Mouse (Mus musculus) neural tube, embryonic 11.5 days (tissue): ENCODE data around the gene Hsf2. TPM values are rescaled to one million over a fixed set of nuclear protein-coding genes. Genes with fewer than 3 reads are reported as not detected.

Source experiments
- ATAC-seq: fragments of 200-750 bp; cut with Nextera tagmentation; 2 replicates; pipeline ENCODE4 v1.8.0; 2017; ENCODE audit warnings: moderate number of reproducible peaks, mild to moderate bottlenecking, moderate TSS enrichment, moderate library complexity; ENCODE audit not compliant: insufficient read depth, low FRiP score, low TSS enrichment
- DNase-seq: peaks from one replicate; pipeline ENCODE4 v3.0.0-alpha.2; 2015; ENCODE audit warnings: low spot score
- H3K27ac ChIP-seq: fragments of 300-500 bp; sonication (generic); 2 replicates; pipeline ENCODE4 v1.5.1; 2014; ENCODE audit warnings: low read depth, mild to moderate bottlenecking, low read length
- H3K27me3 ChIP-seq: fragments of 300-500 bp; sonication (generic); 2 replicates; pipeline ENCODE4 v1.6.1; 2014; ENCODE audit warnings: mild to moderate bottlenecking, low read length, mixed read lengths; ENCODE audit not compliant: control insufficient read depth, insufficient read depth
- H3K36me3 ChIP-seq: fragments of 300-500 bp; sonication (generic); 2 replicates; pipeline ENCODE4 v1.6.1; 2014; ENCODE audit warnings: mild to moderate bottlenecking, low read length, moderate library complexity, mixed read lengths; ENCODE audit not compliant: control insufficient read depth, insufficient read depth
- H3K4me1 ChIP-seq: fragments of 300-500 bp; sonication (generic); 2 replicates; pipeline ENCODE4 v1.6.1; 2014; ENCODE audit warnings: low read length, mixed read lengths; ENCODE audit not compliant: control insufficient read depth, insufficient read depth
- H3K4me2 ChIP-seq: fragments of 300-500 bp; sonication (generic); 2 replicates; pipeline ENCODE4 v1.6.1; 2014; ENCODE audit warnings: low read depth, mild to moderate bottlenecking, moderate library complexity
- H3K4me3 ChIP-seq: fragments of 300-500 bp; sonication (generic); 2 replicates; pipeline ENCODE4 v1.5.1; 2014; ENCODE audit warnings: low read depth, low read length
- H3K9ac ChIP-seq: fragments of 300-500 bp; sonication (generic); 2 replicates; pipeline ENCODE4 v1.6.1; 2014; ENCODE audit warnings: mild to moderate bottlenecking, low read length
- H3K9me3 ChIP-seq: fragments of 300-500 bp; sonication (generic); 2 replicates; pipeline ENCODE4 v1.6.1; 2016; ENCODE audit warnings: low read length; ENCODE audit not compliant: control insufficient read depth
- WGBS: fragments of 180-500 bp; shearing (Covaris S2); extraction: QIAGEN DNeasy Blood & Tissue Kit; methylation state at CpG from one replicate; pipeline ENCODE4 v1.1.7; 2014; 5-methylcytosine and 5-hydroxymethylcytosine counted together
- polyA plus RNA-seq: library from polyadenylated mRNA; unstranded; fragments of >200 nt; fragmentation: Nextera tagmentation; extraction: Ambion mirVana; gene quantifications from 2 replicates; pipeline ENCODE4 v1.2.1, GENCODE M21; 2014

Gene Hsf2
- polyA plus RNA-seq, 1 experiment from 2014 or later = 60.2 TPM

GRCm38 (mm10) chr10:57477121-57477843 lies 8.9 kb upstream of the Hsf2 start:
- WGBS = 73% methylated on average over 9 of the region's 9 CpGs
- no peak for DNase-seq
- Histone ChIP-seq H3K27ac (no peak overlapping the region), H3K4me3 (no peak overlapping the region), H3K9me3 (no peaks in the 10 kb centered on the region), H3K9ac (no peak overlapping the region), H3K4me2 (no peak overlapping the region), H3K27me3 (no peaks in the 10 kb centered on the region), H3K4me1 (no peaks in the 10 kb centered on the region), H3K36me3 (no peaks in the 10 kb centered on the region)
- ATAC-seq = no peak

- no peak overlapping the region for H3K27ac ChIP-seq
- WGBS = 40% methylated on average over 5 of the region's 5 CpGs
- H3K36me3 ChIP-seq = no peaks in the 10 kb centered on the region
- H3K9ac ChIP-seq = no peak overlapping the region
- H3K27me3 ChIP-seq = no peaks in the 10 kb centered on the region
- no peaks in the 10 kb centered on the region for H3K4me1 ChIP-seq
- DNase-seq (no peak), ATAC-seq (no peak)
- no peak overlapping the region for H3K4me2 ChIP-seq
- no peak overlapping the region for H3K4me3 ChIP-seq
- no peaks in the 10 kb centered on the region for H3K9me3 ChIP-seq
Measured at GRCm38 (mm10) chr10:57481717-57482116, 4.5 kb upstream of the Hsf2 start.

- H3K4me2 ChIP-seq = no peak overlapping the region
- H3K27ac ChIP-seq = no peak overlapping the region
- H3K9me3 ChIP-seq = no peaks in the 10 kb centered on the region
- H3K4me3 ChIP-seq = no peak overlapping the region
- H3K27me3 ChIP-seq = no peaks in the 10 kb centered on the region
- H3K4me1 ChIP-seq = peaks cover 5% of the 10 kb centered on the region; the same call in 1 of the 2 replicates
- DNase-seq (no peak), ATAC-seq (no peak)
- H3K36me3 ChIP-seq = no peaks in the 10 kb centered on the region
- no peak overlapping the region for H3K9ac ChIP-seq
- 93% methylated on average over 3 of the region's 3 CpGs for WGBS
Measured at GRCm38 (mm10) chr10:57484741-57485140, 1.4 kb upstream of the Hsf2 start.

GRCm38 (mm10) chr10:57486542-57487071 lies 422 bp downstream of the Hsf2 start:
- Histone ChIP-seq H3K4me1 (peaks cover 5% of the 10 kb centered on the region; the same call in 1 of the 2 replicates), H3K9ac (peak overlapping the region; percentile 99), H3K36me3 (no peaks in the 10 kb centered on the region), H3K4me2 (peak overlapping the region; percentile 50), H3K9me3 (no peaks in the 10 kb centered on the region), H3K27me3 (no peaks in the 10 kb centered on the region), H3K27ac (peak overlapping the region; percentile 98), H3K4me3 (peak overlapping the region; percentile 92)
- peak; percentile 70 for ATAC-seq
- DNase-seq = no peak
- under 1% methylated on average over 65 of the region's 65 CpGs for WGBS

GRCm38 (mm10) chr10:57487201-57487600 lies 1.0 kb downstream of the Hsf2 start:
- DNase-seq (peak; percentile 66), ATAC-seq (peak; percentile 54)
- Histone ChIP-seq H3K4me3 (peak overlapping the region; percentile 92), H3K9me3 (no peaks in the 10 kb centered on the region), H3K4me1 (peaks cover 5% of the 10 kb centered on the region; the same call in 1 of the 2 replicates), H3K27me3 (no peaks in the 10 kb centered on the region), H3K36me3 (no peaks in the 10 kb centered on the region), H3K9ac (peak overlapping the region; percentile 99), H3K4me2 (peak overlapping the region; percentile 50), H3K27ac (peak overlapping the region; percentile 98)
- 3% methylated on average over 8 of the region's 8 CpGs for WGBS

- Histone ChIP-seq H3K9ac (no peak overlapping the region), H3K4me2 (peak overlapping the region; percentile 50), H3K27me3 (no peaks in the 10 kb centered on the region), H3K27ac (no peak overlapping the region), H3K4me1 (peaks cover 5% of the 10 kb centered on the region; the same call in 1 of the 2 replicates), H3K36me3 (no peaks in the 10 kb centered on the region), H3K9me3 (no peaks in the 10 kb centered on the region), H3K4me3 (no peak overlapping the region)
- ATAC-seq (no peak), DNase-seq (no peak)
Measured at GRCm38 (mm10) chr10:57488591-57488990, 2.4 kb downstream of the Hsf2 start.

GRCm38 (mm10) chr10:57492050-57492449 lies 5.9 kb downstream of the Hsf2 start:
- Histone ChIP-seq H3K4me1 (peaks cover 5% of the 10 kb centered on the region; the same call in 1 of the 2 replicates), H3K27ac (no peak overlapping the region), H3K9ac (no peak overlapping the region), H3K27me3 (no peaks in the 10 kb centered on the region), H3K36me3 (no peaks in the 10 kb centered on the region), H3K4me3 (no peak overlapping the region), H3K4me2 (no peak overlapping the region), H3K9me3 (no peaks in the 10 kb centered on the region)
- no peak for DNase-seq
- ATAC-seq = no peak
- WGBS = 71% methylated on average over 2 of the region's 2 CpGs

GRCm38 (mm10) chr10:57499414-57500156 lies 13.4 kb downstream of the Hsf2 start:
- no peak overlapping the region for H3K4me2 ChIP-seq
- no peak overlapping the region for H3K27ac ChIP-seq
- DNase-seq (no peak), ATAC-seq (no peak)
- H3K27me3 ChIP-seq = no peaks in the 10 kb centered on the region
- H3K4me1 ChIP-seq = no peaks in the 10 kb centered on the region
- H3K4me3 ChIP-seq = no peak overlapping the region
- H3K9ac ChIP-seq = no peak overlapping the region
- H3K36me3 ChIP-seq = no peaks in the 10 kb centered on the region
- H3K9me3 ChIP-seq = no peaks in the 10 kb centered on the region
- 91% methylated on average over 9 of the region's 9 CpGs for WGBS
